Mouse (Mus musculus): Measurements from ENCODE around the gene Faf2.

Faf2 gene

DNA sequence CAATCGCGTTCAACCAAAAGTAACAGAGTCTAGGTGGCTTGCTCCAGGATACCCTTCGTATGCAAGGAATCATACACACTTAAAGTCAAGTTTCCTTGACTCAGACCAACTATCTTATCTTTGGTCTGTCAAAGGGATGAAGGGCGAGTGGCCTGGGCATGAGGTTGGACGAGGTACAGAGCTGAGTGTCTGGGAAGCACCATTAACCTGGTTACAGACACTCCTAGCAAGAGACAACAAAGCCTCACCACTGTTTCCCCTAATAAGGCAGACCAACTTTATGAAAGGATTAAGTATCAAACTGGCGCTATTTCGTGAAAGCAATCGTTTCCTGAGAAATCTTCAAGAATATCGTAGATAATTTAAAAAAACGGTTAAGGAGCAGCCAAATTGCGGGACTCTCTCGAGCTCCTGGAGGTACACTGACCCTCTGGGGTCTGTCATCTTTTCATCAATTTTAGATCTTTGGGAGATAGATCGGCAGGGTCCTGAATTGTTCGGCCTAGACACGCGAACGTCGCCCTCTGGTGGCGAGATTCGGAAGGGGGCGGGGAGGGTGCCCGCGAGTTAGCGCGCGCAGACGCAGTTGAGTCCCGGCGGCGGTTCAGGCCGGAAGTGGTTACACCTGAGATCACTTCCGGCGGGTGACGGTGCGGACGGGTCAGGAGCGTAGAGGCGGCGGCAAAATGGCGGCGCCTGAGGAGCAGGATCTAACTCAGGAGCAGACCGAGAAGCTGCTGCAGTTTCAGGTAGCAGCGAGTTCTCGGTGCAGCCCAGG, at the start of gene Faf2:
TSS of gene Faf2 (plus strand) at position 630 of the 778 bp plus-strand sequence.
- peak; percentile 96 to 97 for DNase-seq

DNA sequence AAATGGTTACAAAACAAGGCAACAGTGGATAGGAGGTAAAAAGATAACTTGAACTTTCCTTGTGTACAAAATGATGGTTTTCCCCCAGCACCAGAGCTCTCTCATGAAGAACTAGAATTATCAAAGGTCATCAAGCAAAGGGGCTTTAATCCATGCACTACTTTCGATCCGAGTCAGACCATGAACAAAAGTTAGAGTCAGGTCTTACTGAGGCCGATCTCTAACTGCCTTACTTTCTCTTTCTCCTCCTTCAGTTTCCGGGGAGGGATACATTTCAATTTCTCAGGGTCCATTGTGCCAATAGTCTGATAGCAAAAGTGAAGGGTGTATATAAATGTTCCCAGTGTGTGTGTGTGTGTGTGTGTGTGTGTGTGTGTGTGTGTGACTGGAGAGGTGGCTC, 49.0 kb upstream of the Faf2 start:
- DNase-seq = no peak

DNA sequence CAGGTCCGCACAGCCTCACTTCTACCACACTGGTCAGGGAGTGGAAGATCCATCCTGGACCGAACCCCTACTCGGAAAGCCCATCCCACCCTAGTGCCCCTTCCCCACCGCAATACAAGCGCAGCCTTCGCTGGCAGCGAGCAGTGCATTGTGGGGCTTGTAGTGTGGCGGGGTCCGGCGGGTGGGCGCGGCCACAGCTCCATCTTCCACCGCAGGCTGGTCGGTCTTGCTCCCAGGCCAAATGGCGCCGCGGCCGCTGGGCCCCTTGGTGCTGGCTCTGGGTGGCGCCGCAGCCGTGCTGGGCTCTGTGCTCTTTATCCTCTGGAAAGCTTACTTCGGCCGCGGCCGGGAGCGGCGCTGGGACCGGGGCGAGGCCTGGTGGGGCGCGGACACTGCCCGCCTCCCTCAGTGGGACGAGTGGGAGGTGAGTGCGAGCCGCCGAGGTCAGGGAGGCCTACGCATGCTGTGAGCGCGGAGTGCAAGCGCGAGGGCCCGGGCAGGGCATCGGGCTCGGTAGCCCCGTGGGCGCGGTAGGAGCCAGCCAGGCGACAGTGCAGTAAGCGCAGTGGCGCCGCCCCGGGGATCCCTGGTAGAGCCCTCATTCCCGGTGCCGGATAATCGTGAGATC, 46.6 kb upstream of the Faf2 start, which contains the start of gene Arl10:
TSS of gene Arl10 (plus strand) at position 162 of the 628 bp plus-strand sequence.
- DNase-seq = peak; percentile 82 to 83

DNA sequence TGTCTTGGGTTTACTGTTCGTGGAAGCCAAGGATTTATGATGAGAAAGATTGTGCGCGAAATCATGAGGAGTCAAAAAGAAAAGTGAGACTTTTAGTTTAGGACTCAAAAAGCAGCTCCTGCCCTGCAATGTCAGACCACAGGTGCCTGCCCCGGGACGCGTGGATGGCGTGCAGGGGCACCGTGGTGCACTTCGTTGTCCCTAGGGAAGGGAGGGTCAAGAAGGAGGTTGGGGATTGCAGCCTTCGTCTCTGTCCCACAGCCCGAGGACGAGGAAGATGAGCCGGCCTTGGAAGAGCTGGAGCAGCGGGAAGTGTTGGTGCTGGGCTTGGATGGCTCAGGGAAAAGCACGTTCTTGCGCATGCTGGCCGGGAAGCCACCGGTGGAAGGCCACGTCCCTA, 46.1 kb upstream of the Faf2 start:
- DNase-seq = no peak

DNA sequence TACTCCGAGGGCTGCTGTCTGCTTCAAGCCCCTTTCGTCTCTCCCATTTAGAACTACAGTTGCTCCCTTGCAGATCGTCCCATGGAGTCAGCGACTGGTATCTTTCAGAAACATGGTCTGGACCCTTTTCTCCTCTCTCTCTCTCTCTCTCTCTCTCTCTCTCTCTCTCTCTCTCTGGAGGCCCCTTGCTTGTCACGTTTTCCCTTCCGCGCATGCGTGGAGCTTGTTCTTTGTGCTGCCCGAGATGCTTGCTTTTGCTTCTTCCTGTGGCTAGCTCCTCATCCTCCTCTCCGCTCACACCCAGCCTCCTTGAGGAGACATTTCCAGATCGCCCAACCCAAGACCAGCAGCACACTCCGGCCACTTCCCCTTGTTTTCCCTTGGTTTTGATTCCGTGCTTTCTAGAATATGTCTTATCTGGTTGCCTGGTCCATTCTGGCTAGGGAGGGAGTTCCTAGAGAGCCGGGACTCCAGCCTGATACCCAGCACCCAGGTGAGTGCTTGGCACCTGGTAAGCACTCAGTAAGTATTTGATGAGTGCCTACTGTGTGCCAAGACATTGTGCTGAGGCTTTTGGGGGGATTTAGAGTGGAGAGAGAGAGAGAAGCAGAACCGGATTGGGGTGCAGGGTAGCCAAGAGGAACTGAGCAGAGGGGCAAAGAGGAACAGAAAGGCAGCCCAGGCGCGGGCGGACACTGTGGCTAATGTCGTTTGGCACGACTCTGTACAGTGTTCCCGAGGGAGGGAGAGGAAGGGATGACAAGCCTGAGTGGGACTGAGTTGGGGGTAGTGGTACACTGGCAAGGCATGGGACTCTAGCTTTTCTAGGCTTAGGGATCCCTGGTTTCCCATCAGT, 43.7 kb upstream of the Faf2 start:
- peak; percentile 17 to 39 for DNase-seq

DNA sequence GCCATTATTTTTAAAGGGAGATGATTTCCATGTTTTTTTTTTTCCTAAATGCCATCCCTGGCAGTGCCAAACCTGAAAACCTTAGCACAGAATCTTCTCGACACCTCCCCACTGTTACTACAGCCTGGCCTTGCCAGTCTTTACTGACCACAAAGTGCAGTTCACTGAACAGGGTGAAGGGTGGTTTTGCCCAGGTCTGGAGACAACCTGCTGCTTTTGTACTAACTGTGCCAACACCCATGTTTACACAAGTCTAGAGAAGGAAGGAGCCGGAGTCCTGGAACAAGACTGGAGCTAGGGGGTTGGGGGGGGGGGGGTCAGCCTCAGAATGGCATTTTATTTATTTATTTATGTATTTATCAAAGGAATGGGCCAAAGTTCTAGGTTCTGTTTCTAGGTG, 40.2 kb upstream of the Faf2 start:
- peak; percentile 43 to 69 for DNase-seq

DNA sequence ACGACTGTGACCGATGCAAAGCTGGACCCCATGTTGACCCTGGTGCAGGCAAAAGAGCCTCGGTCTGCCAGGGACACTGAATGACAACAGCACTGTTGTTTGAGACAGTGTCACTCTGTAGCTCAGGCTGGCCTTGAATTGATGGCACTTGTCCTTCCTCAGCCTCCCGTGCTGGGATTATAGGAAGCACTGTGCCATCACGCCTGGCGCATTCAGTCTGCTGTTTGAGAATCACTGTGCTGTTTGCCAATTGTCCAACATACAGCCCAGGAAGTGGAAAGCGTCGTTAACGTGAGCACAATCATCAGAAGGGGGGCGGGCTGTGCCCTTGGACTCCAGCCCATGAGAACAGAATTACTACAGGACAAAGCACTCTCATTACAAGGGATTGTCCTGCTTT, 39.5 kb upstream of the Faf2 start:
- DNase-seq = peak in 1 of 2 experiments; percentile 42

DNA sequence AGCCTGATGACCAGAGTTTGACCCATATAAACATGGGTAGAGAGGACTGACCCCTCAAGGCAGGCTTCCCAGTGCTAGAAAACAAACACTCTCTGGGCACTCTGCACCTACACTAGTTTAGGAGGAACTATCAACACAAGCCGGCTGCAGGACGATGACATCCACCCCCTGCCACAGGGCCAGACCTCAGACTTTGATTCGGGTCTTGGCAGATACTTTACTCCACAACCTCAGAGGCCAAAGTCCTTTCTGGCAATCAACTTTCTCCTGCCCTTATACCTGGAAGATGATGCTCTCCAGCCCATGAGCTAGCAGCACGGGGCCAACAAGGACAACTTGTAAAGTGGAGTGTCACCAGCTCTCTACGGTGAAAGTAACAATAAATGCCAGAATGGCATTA, 38.7 kb upstream of the Faf2 start:
- no peak for DNase-seq

DNA sequence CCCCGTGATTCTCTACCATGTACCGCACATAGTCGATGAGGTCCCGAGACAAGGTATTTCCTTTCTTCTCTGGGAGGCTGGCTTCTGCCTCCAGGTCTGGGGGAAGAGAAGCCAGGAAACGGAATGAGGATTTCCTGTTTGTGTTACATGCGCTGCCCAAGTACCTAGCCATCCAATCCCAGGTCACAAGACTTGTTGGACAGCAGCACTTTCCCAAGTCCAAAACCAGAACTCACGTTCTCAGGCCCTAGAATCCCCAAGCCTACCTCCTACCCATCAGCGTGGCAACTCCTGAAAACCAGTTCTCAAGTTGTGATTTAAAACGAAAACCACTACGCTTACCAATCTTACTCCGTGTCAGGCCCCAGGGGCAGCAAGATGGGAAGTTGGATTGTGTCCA, 35.8 kb upstream of the Faf2 start:
- DNase-seq = no peak

DNA sequence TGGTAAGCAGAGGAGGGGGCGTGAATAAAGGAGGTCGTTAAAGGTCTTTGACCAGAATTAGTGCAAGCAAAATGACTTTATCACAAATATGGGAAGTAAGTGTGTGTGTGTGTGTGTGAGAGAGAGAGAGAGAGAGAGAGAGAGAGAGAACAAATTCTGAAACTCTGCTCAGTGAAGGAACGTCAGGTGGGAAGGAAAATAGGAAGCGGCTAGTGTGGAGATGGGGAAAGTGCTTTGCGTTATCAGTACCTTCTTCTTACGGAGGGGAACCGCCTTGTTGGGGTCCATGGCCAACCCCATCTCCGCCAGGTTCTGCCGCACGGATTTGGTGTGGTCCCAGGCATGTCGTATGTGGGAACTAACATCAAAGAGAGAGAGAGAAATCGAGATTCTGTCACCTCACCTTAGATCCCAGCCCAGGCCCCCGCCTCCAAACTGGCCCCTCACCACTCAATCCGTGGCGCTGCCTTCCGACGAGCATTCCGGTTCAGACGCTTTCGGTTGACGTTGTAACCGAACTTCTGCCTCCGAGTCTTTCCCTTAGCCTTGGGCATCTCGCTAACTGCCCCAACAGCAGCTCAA, 32.1 kb upstream of the Faf2 start:
- DNase-seq = no peak

DNA sequence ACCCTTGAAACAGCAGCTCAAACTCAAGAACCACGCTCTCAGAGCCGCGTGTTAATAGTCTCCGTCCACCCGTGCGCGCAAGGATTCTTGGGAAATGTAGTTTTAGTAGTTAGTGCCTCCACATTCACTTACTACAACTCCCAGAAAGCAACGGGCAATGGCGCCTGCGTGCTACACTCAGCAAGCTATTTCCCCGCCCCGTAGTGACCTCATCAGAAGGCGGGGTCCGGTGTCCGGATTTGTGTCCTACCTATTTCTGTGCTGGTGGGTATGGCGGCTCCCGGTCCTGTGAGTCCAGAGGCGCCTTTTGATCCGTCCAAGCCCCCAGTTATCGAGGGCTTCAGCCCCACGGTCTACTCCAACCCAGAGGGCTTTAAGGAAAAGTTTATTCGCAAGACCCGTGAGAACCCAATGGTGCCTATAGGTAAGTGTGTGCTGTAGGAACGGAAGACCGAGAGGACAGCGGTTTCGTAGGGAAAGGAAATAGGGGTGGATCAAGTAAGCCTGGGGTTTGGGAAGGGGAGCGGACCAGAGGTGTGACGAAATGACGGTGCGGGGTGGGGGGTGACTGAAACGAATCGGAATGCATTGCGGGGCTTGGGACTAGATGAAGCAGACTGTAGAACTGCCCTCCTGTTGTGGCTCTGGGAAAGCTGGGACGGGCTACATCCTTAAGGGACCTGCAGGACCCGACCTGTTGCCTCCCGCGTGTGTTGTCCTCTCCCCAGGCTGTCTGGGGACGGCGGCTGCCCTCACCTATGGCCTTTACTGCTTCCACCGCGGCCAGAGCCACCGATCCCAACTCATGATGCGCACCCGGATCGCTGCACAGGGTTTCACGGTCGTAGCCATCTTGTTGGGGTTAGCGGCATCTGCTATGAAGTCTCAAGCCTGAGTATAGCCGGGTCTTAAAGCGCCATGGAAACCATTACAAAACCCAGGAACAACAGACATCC, 31.3 kb upstream of the Faf2 start, which contains the start of the genes Nop16 and Higd2a:
TSS of gene Nop16 (minus strand) at position 95 of the 956 bp plus-strand sequence.
TSS of gene Higd2a (plus strand) at position 212 of the 956 bp plus-strand sequence.
- peak; percentile 98 to 99 for DNase-seq

DNA sequence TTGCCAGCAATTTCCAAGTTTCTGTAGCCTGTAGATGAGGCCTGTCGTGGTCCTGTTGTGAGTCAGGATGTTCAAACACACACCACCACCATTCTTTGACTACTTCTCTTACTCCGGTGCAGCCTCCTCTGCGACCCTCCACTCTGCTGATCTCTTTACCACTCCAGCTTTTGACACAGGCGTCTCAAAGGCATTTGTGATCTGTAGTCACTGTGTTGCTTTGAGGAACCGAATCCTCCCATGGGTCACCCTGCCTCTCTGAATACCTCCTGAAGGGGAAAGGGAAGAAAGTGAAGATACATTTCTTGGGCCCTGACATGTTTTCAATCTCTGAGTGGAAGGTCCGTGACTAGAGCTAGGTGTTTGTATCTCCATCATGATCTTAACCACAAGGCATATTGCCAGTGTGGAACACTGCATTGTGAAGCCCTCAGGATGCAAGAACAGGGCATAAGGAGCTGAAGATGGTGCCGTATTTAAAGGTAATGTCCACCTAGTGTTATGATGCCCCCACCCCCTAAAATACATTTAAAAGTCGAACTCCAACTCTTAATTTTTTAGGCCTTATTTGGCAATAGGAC, 29.7 kb upstream of the Faf2 start:
- DNase-seq = no peak

DNA sequence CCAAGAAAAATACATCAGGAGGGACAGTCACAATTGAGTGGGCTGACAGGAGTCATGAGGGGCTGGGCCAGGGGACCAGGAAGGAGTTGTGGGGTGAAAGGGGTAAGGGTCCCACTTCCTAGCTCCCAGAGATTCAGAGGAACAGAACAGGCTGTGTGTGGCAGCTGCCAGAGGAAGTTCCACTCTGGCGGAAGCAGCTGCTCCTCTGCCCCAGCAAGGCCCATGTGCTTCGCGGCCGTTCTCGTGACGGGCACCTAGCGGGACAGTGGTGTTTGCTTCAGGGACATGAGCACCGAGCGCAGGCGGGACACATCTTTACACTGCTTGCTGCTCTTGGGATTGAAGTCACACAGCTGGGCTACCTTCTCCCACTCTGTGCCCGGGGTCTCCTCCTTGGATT, 28.0 kb upstream of the Faf2 start:
- DNase-seq = no peak

DNA sequence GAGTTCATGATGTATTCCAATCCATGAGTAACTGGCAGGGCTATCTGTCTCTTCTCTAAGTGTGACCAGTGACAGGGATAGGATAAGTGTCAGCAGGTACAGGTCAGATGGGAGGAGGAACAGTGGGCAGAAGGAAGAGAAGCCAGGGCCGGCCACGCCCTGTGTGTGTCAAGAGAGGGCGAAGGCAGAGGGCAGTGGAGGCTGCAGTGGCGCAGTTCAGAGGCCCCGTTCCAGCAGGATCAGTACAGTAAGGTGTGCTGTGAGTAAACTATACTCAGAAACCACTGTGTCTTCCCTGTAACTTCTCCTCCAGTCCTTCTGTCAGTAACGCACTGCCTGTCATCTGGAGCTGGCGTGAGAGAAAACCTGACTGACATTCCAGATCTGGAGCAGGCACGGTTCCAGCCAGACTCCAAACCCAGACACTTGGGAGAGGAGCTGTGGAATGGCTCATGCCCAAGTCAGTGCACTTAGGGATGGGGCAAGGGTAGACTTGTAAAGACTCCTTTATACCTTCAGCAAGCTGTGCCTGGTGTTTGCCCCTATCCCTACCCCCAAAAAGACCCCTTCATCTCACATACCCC, 25.4 kb upstream of the Faf2 start:
- DNase-seq = no peak

DNA sequence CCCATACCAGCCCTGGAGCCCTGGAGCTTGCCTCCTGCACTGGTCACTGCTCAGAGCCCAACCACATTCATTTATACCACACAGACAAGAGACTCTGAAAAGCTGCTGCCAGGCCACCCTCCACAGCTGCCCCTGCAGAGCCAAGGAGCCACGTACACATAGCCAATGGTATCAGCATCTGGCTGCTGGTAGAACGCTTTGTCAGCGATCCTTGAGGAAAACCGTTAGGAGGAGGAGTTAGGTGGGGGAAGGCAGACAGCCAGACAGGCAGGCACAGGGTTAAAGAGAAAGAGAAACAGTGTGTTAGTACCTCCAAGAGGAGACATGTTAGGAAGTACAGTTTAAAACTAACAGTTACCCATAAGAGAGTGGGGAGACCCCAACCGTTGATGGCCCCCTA, 24.7 kb upstream of the Faf2 start:
- DNase-seq = no peak

DNA sequence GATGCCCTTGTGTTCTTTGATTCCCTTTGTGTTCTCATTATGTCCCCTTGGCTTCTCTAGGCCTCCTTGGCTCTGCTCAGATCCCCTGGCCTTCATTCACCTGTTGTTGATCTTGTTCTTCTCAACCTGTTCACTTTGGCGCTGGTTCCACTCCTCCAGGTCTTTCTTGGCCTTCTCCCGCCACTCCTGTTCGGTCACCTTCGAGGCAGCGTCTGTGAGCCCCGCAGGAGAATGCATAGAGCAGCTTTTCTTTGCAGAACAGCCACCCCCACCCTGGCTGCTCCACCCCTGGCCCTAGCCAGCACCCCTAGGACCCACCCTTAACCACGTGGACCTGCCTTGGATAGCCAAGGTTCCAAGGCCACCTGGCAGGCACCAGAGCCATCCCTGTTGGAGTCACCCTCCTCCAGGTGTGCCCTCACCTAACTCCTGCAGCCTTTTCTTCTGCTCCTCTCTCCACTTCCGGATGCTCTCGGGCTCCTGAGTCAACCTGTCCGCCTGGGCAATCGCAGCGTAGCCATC, 22.9 kb upstream of the Faf2 start:
- no peak for DNase-seq

DNA sequence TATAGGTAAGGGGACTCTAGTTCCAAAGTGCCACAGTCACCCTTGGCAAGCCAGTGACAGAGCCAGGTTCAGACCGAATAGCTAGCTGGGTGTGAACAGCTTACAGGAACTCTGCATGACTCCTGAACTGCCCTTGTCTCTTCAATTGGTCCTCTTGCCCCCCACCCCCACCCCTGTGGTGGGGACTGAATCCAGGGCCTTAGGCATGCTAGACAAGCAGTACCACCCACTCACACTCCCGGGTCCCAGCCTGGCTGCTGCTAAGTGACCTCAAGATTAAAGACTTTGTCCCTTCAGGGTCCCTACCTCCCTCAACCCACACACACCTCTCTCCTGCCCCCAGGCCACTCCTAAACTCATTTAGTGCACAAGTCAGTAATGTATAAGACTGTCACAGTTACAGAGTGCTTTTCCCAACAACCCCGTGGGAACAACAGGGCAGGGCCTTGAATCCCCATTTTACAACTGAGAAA, 18.9 kb upstream of the Faf2 start:
- DNase-seq = no peak

DNA sequence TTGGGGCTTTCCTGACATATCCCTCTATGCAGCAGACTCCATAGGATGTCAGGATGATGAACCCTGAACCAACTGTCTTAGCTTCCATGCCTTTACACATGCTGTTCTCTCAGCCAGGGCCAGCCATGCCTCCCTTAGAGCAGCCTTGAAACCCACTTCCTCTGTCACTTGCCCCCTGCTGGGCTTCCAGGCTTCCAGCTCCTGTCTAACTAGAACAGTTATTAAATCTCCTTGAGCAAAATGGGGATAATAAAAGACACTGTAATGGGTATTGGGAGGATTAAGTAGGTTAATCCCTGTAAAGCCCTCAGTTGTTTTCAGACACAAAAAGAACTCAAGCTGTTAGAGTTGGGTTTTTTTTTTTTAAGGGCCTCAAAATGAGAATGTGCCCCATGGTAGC, 18.1 kb upstream of the Faf2 start:
- DNase-seq = no peak

DNA sequence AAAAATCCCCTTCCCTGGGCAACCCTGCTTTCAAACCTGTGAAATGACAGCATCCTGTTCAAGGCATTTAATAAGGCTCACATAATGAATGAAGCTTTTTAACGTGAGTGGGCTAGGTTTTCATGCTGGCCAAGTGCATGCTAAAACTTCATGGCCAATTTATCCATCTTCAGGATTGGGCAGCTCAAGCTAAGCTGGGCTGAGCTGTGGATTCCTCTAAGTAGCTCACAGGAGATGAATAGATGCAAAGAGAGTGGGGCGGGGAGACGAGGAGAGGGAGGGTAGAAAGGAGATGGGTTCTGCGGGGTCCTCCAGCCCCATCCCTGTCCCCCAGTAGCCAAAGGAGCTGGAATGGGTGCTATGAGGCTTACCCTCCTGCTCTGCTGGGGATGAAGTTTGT, 17.4 kb upstream of the Faf2 start:
- no peak for DNase-seq

DNA sequence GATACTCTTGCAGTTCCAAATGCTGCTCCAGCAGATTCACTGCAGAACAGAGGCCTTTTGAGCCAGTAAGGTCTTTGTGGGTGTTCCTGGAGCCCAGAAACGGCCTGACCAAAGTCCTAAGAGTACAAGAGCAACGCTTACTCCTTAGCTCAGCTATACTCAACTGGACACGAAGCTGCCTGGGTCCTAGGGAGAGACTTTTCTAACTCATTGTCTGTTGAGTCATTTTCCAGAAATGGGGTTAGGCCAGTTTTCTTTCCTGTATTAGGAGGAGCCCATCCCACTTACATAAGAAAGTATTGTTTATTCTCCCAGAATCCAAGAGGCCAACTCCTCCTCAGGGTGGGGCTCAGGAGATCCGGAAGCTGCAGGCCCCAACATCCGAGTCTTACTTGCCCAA, 16.2 kb upstream of the Faf2 start:
- peak in 1 of 2 experiments; percentile 46 for DNase-seq

DNA sequence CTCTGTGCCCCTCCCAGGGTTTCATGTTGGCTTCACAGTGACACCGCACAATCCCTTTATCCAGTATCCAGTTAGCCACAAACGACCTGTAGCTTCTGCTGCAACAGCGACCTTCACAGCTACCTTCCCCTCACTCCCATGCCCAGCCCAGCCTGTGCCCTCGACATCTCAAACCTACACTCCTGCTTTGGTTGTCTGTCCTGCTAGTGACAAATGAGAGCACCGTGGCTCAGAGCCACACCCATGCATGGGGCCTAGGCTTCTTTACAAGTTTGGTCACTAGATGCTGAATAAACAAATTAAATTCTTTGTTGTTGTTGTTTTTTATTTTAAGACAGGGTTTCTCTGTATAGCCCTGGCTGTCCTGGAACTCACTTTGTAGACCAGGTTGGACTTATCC, 14.4 kb upstream of the Faf2 start:
- no peak for DNase-seq

Data from lung, adult 18-20 months (tissue).